Mouse (Mus musculus) myocyte (in vitro differentiated cells): ENCODE measurements around the gene Tacc2.

Experiments used
- CEBPB ChIP-seq: IDR thresholded peaks from 2 replicates; pipeline ENCODE4 v1.6.1; 2011; ENCODE audit warnings: mild to moderate bottlenecking, moderate library complexity; ENCODE audit not compliant: poor library complexity, insufficient read depth, severe bottlenecking
- E2F4 ChIP-seq: IDR thresholded peaks from one replicate; pipeline ENCODE4 v1.6.1; 2011; ENCODE audit warnings: mild to moderate bottlenecking, control low read depth, moderate library complexity; ENCODE audit not compliant: insufficient read depth
- MAX ChIP-seq: IDR thresholded peaks from one replicate; pipeline ENCODE4 v1.6.1; 2011; ENCODE audit warnings: low read depth, mild to moderate bottlenecking, control low read depth
- MYOD1 ChIP-seq, 3 experiments: IDR thresholded peaks; one replicate each; pipeline ENCODE4 v1.6.1; 2011; ENCODE audit warnings: control low read depth in 2 of 3, low read depth in 2 of 3, mild to moderate bottlenecking in 2 of 3, moderate library complexity in 1 of 3; ENCODE audit not compliant: insufficient read length in 2 of 3, control insufficient read depth in 1 of 3
- MYOG ChIP-seq, 3 experiments: IDR thresholded peaks; one replicate each; pipeline ENCODE4 v1.6.1; 2011; ENCODE audit warnings: control low read depth in 2 of 3, low read depth in 2 of 3, mild to moderate bottlenecking in 2 of 3; ENCODE audit not compliant: insufficient read length in 2 of 3, control insufficient read depth in 1 of 3, insufficient read depth in 1 of 3
- POLR2A ChIP-seq: IDR thresholded peaks from one replicate; pipeline ENCODE4 v1.6.1; 2011; ENCODE audit warnings: low read depth, mild to moderate bottlenecking, control low read depth, moderate library complexity; ENCODE audit not compliant: insufficient read length
- POLR2AphosphoS2 ChIP-seq: IDR thresholded peaks from one replicate; pipeline ENCODE4 v1.6.1; 2011; ENCODE audit warnings: low read depth, control low read depth; ENCODE audit not compliant: insufficient read length
- REST ChIP-seq: IDR thresholded peaks from one replicate; pipeline ENCODE4 v1.6.1; 2011; ENCODE audit warnings: mild to moderate bottlenecking, control low read depth, moderate library complexity; ENCODE audit not compliant: insufficient read depth, insufficient read length
- SRF ChIP-seq: IDR thresholded peaks from one replicate; pipeline ENCODE4 v1.6.1; 2011; ENCODE audit warnings: low read depth; ENCODE audit not compliant: control insufficient read depth, insufficient read length
- TCF12 ChIP-seq: IDR thresholded peaks from one replicate; pipeline ENCODE4 v1.6.1; 2011; ENCODE audit warnings: mild to moderate bottlenecking, control low read depth; ENCODE audit not compliant: poor library complexity, insufficient read depth, severe bottlenecking
- TCF3 ChIP-seq: IDR thresholded peaks from one replicate; pipeline ENCODE4 v1.6.1; 2011; ENCODE audit warnings: low read depth, control low read depth; ENCODE audit not compliant: insufficient read length
- USF1 ChIP-seq: IDR thresholded peaks from one replicate; pipeline ENCODE4 v1.6.1; 2011; ENCODE audit warnings: low read depth, mild to moderate bottlenecking, control low read depth, moderate library complexity

DNA sequence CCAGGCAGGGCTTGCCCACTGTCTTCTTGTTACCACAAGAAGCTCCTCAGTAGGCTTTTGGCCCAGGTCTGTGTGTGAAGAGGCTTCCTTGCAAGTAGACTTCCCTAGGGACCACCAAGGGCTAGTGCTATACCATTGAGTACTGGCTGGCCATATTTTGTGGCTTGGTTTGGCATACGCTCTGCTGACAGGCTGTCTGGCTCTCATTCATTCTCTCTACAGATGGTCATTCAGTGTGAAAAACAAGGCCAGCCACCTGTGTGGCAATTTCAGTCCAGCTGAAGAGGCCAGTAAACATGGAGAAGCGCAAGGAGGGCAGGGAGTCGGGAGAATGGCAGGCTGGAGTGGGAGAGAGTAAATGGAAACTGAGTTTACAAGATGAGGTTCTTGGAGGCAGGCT, 138.2 kb downstream of the Tacc2 start:
- TF ChIP-seq POLR2A: no peak
- no peak for TF ChIP-seq MAX
- no peak for TF ChIP-seq CEBPB
- no peak for TF ChIP-seq USF1
- TF ChIP-seq MYOD1 (IDR thresholded peaks at IDR 0.05; ENCODE audit: control insufficient read depth in 1 of 3, insufficient read length in 2 of 3, low read depth in 2 of 3): no peak
- TF ChIP-seq TCF3: no peak
- no peak for TF ChIP-seq REST
- no peak for TF ChIP-seq MYOG (IDR thresholded peaks at IDR 0.05; ENCODE audit: control insufficient read depth in 1 of 3, insufficient read depth in 1 of 3, insufficient read length in 2 of 3, low read depth in 2 of 3)
- TF ChIP-seq E2F4: no peak
- no peak for TF ChIP-seq SRF
- TF ChIP-seq POLR2AphosphoS2: no peak
- TF ChIP-seq TCF12: no peak
